In genomic region chr5:97986656-97987294, GRCm38 (mm10) we compare ENCODE assay signal across 18 mouse cellular contexts. TPM values are rescaled to one million over a fixed set of nuclear protein-coding genes. Genes with fewer than 3 reads are reported as not detected.
DNase-seq lines count a peak whose midpoint lies in the region; ATAC-seq and TF ChIP-seq lines count a peak whose summit lies in the region.
"Had no signal": no experiment of that assay in that cellular context is flagged by ENCODE, and none has a peak within 500 bp of the region (broad histone marks: within the 10 kb centered on the region; RNA-seq: fewer than 3 reads in every experiment).

No protein-coding gene starts in this region.

- peaks cover 0 to 6% of the 10 kb centered on the region in 2 experiments; a peak in 1 of 4 replicates for H3K4me1 ChIP-seq in heart, embryonic 14.5 days (ENCODE audit: control insufficient read depth in 2 of 2, insufficient read depth in 2 of 2, low read length in 2 of 2)
- no peaks in the 10 kb centered on the region for H3K4me1 ChIP-seq in midbrain, postnatal 0 days (ENCODE audit: insufficient read depth, low read length)
- H3K4me1 ChIP-seq: neural tube, embryonic 13.5 days had no signal

- DNase-seq in lung, postnatal 36 days = peak; percentile 14
- no peak for DNase-seq in lung, postnatal 10 days
- DNase-seq in brain, embryonic 14.5 days (ENCODE audit: low read depth) = peak; percentile 23
- no peak for DNase-seq in liver
- no peak for DNase-seq in midbrain, postnatal 0 days (ENCODE audit: low spot score)
- DNase-seq: cerebellum, adult 8-10 months; embryo, embryonic 11 days; forebrain, postnatal 0 days; gastrocnemius, postnatal 36 days; liver, postnatal 0 days; thymus, postnatal 4 days had no signal

- H3K9ac ChIP-seq in heart, embryonic 14.5 days (ENCODE audit: low read length) = 0 out of 2 replicates have a peak overlapping the region, but pooled peaks have one; percentile 0
- no peak overlapping the region for H3K9ac ChIP-seq in midbrain, postnatal 0 days (replicated peaks; ENCODE audit: low read length, poor library complexity, severe bottlenecking)
- H3K9ac ChIP-seq: forebrain, postnatal 0 days; limb, embryonic 13.5 days; liver, postnatal 0 days; neural tube, embryonic 13.5 days had no signal

- H3K36me3 ChIP-seq in heart, embryonic 14.5 days (ENCODE audit: control insufficient read depth, insufficient read depth, low read length) = 0 out of 2 replicates have a peak, but pooled peaks cover 5% of the 10 kb centered on the region
- no peaks in the 10 kb centered on the region for H3K36me3 ChIP-seq in midbrain, postnatal 0 days (ENCODE audit: insufficient read depth, low read length)
- H3K36me3 ChIP-seq: neural tube, embryonic 13.5 days had no signal

- peak; percentile 79 for ATAC-seq in heart, embryonic 14.5 days (ENCODE audit: insufficient number of reproducible peaks, insufficient read depth, low FRiP score, low read depth)
- no peak for ATAC-seq in erythroblast, adult 5-6 weeks (replicated peaks; ENCODE audit: low FRiP score, poor library complexity, severe bottlenecking)
- no peak for ATAC-seq in midbrain, postnatal 0 days (ENCODE audit: low FRiP score)
- ATAC-seq: forebrain, postnatal 0 days; inflammation-experienced regulatory T-cells, adult 6 months; liver, postnatal 0 days; midbrain, embryonic 16.5 days had no signal

- no peak for TF ChIP-seq CTCF in brain, embryonic 14.5 days (IDR thresholded peaks at IDR 0.05; ENCODE audit: borderline replicate concordance, extremely low read depth, insufficient read depth, insufficient read length)
- no peak for TF ChIP-seq CTCF in midbrain, postnatal 0 days (IDR thresholded peaks at IDR 0.05)

- H3K27me3 ChIP-seq in heart, embryonic 14.5 days (ENCODE audit: control insufficient read depth, insufficient read depth, low read length) = no peaks in the 10 kb centered on the region
- H3K27me3 ChIP-seq in midbrain, postnatal 0 days (ENCODE audit: insufficient read depth, low read length) = no peaks in the 10 kb centered on the region
- H3K27me3 ChIP-seq: CH12.LX; limb, embryonic 13.5 days; neural tube, embryonic 13.5 days had no signal

- no peak for TF ChIP-seq POLR2A in brain, embryonic 14.5 days (IDR thresholded peaks at IDR 0.05; ENCODE audit: borderline replicate concordance, extremely low read depth, insufficient read depth, insufficient read length, poor library complexity, severe bottlenecking)

- peaks cover 3% of the 10 kb centered on the region; the same call in 1 of the 2 replicates for H3K9me3 ChIP-seq in heart, embryonic 14.5 days (ENCODE audit: control insufficient read depth, low read length)
- H3K9me3 ChIP-seq in midbrain, postnatal 0 days (ENCODE audit: low read length) = no peaks in the 10 kb centered on the region
- H3K9me3 ChIP-seq: limb, embryonic 13.5 days; neural tube, embryonic 13.5 days had no signal

- no peak overlapping the region for H3K4me2 ChIP-seq in heart, embryonic 14.5 days (ENCODE audit: low read length)
- H3K4me2 ChIP-seq in midbrain, postnatal 0 days (ENCODE audit: low read depth, low read length, poor library complexity, severe bottlenecking) = no peak overlapping the region
- H3K4me2 ChIP-seq: limb, embryonic 13.5 days; neural tube, embryonic 13.5 days had no signal

- peak overlapping the region; percentile 88 to 92 for H3K27ac ChIP-seq in heart, embryonic 14.5 days (replicated peaks in 1 of 2; ENCODE audit: control insufficient read depth in 1 of 2, insufficient read depth in 1 of 2, low read depth in 2 of 2, low read length in 2 of 2)
- H3K27ac ChIP-seq in midbrain, postnatal 0 days (ENCODE audit: low read depth, low read length) = no peak overlapping the region
- H3K27ac ChIP-seq: limb, embryonic 13.5 days; neural tube, embryonic 13.5 days had no signal

- 36% methylated on average over 4 of the region's 4 CpGs for WGBS in heart, embryonic 14.5 days
- 82% methylated on average over 4 of the region's 4 CpGs for WGBS in midbrain, postnatal 0 days

- H3K4me3 ChIP-seq in heart, embryonic 14.5 days (ENCODE audit: control insufficient read depth in 1 of 2, insufficient read depth in 1 of 2, low read depth in 1 of 2, low read length in 2 of 2) = no peak overlapping the region
- H3K4me3 ChIP-seq in midbrain, postnatal 0 days (ENCODE audit: low read depth, low read length) = no peak overlapping the region
- H3K4me3 ChIP-seq: limb, embryonic 13.5 days; neural tube, embryonic 13.5 days had no signal

RNA-seq across cellular contexts. Expression of gene Antxr2, which starts 44.1 kb away (rescaled TPM):
- polyA plus RNA-seq in brain, embryonic 14.5 days (2012; rRNA removed) = 2.4 TPM in 2 replicates
- polyA plus RNA-seq in heart, embryonic 14.5 days (2014; fragmentation: Nextera tagmentation; extraction: Ambion mirVana) = 68.2 and 76.9 TPM in 2 replicates
- total RNA-seq in erythroblast, adult 5-6 weeks (2015; ENCODE audit: low replicate concordance) = 3.1 and 7.3 TPM in 2 replicates
- 4.8 and 4.9 TPM in 2 replicates for total RNA-seq in erythroblast, adult 5-6 weeks (2017; ENCODE audit: low replicate concordance)
- 2.1 and 4.4 TPM in 2 replicates for total RNA-seq in midbrain, postnatal 0 days (2014; rRNA removed)
- 1.1 and 1.2 TPM in 2 replicates for polyA plus RNA-seq in midbrain, postnatal 0 days (2015; fragmentation: Nextera tagmentation; extraction: Ambion mirVana)

Comparison
In these comparisons a context has a peak if more than half of its experiments do, and no peak if none do; other contexts are left out.
1. DNase-seq: peak in lung, postnatal 36 days (single experiment) and brain, embryonic 14.5 days (single experiment); none in lung, postnatal 10 days (single experiment), liver (single experiment) and midbrain, postnatal 0 days (single experiment).
2. RNA of gene Antxr2, which starts 44.1 kb away (polyA plus RNA-seq): 68.2 to 76.9 TPM in heart, embryonic 14.5 days; 2.4 TPM in brain, embryonic 14.5 days and 1.1 to 1.2 TPM in midbrain, postnatal 0 days; every median in the first group is over 10 times any median in the second.